Mouse (Mus musculus): ENCODE data around the gene Ccser1.

Gene Ccser1

DNA sequence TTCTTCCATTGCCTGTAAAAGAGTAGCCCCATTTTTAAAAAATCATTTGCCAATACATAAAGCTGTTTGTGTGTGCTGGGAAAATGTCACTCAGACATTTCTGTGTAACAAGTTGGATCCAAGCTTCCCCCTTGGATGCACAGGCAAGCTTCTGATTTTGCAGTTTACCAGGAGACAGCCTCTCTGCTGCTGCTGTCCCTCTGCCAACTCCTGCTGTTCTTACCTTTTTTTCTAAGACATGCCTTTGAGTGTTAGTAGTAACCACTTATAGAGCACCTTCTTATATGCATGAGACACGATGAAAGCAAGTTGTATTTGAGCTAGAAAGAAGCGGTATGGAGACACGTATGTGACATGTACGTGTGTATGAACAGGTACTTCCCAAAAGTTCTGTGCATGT is 120.3 kb downstream of the Ccser1 start:
- no peak for DNase-seq (ENCODE audit: low read depth, low spot score)
- Histone ChIP-seq H3K27me3 (ENCODE audit: control insufficient read depth, insufficient read depth, low read length, poor library complexity, severe bottlenecking) (no peaks in the 10 kb centered on the region), H3K36me3 (ENCODE audit: control insufficient read depth, insufficient read depth, low read length, poor library complexity, severe bottlenecking) (no peaks in the 10 kb centered on the region)

DNA sequence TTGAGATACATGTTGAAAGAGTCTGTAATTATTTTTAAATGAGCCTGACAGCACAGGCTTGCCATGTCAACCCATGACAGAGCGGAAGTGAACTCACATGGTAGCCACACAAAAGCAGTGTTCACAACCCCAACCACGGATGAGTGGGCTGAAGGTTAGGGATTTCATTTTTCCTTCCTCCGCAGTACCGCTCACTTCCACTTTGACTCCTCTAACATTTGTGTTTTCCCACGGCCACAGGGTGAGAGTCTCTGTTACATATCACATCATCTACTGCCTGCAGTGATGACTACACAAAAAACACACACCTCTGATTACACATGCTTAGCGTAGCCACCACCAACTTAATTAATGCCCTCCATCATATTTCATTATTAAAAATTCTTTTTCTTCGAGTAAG is 120.9 kb downstream of the Ccser1 start:
- no peak for DNase-seq (ENCODE audit: low read depth, low spot score)
- Histone ChIP-seq H3K36me3 (ENCODE audit: control insufficient read depth, insufficient read depth, low read length, poor library complexity, severe bottlenecking) (no peaks in the 10 kb centered on the region), H3K27me3 (ENCODE audit: control insufficient read depth, insufficient read depth, low read length, poor library complexity, severe bottlenecking) (no peaks in the 10 kb centered on the region)

DNA sequence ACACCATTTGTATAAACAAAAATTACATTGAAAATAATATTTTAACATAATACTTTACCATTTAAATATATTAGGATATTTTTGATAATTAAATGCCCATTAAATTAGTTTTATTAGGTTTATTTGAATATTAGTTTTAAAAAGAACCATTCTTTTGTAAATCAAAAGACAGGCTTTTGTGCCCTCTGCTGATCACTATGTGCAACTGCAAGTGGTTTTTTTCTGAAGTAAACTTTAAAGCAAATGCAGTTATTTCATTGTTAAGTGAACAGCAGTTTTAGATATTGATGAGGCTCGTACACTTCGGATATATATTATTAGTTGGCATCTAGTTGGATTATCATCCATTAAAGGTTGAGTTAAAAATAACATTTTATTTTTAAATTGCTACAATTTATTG is 121.5 kb downstream of the Ccser1 start:
- no peaks in the 10 kb centered on the region for H3K36me3 ChIP-seq (ENCODE audit: control insufficient read depth, insufficient read depth, low read length, poor library complexity, severe bottlenecking)
- peak; percentile 40 for DNase-seq (ENCODE audit: low read depth, low spot score)
- H3K27me3 ChIP-seq (ENCODE audit: control insufficient read depth, insufficient read depth, low read length, poor library complexity, severe bottlenecking) = no peaks in the 10 kb centered on the region

DNA sequence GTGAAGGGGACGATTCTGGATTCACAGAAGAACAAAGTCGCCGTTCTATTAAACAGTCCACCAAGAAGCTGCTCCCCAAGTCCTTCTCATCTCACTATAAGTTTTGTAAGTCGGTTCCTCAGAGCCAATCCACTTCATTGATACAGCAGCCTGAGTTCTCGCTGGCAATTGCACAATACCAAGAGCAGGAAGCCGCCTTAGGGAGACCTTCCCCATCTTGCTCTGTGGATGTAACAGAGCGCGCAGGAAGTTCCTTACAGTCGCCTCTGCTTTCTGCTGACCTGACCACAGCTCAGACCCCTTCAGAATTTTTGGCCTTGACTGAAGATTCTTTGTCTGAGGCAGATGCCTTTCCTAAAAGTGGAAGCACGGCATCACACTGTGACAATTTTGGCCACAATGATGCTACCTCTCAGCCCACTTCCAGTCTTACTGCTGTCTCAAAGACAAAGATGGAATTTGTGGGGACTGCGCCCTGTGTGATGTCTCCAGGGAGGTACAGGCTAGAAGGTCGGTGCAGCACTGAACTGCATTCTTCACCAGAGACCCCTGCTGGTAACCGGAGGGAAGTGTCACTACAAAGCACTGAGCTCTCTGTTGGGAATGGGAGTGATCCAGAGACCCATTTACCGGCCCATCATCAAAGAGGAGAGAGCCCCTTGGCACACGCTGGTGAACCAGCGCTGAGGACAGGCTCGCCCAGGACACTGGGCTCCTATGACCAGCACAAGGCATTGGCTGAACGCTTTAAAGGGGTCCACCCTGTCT is 131.4 kb downstream of the Ccser1 start:
- peak; percentile 4 for DNase-seq (ENCODE audit: low read depth, low spot score)
- Histone ChIP-seq H3K27me3 (ENCODE audit: control insufficient read depth, insufficient read depth, low read length, poor library complexity, severe bottlenecking) (no peaks in the 10 kb centered on the region), H3K36me3 (ENCODE audit: control insufficient read depth, insufficient read depth, low read length, poor library complexity, severe bottlenecking) (no peaks in the 10 kb centered on the region)

DNA sequence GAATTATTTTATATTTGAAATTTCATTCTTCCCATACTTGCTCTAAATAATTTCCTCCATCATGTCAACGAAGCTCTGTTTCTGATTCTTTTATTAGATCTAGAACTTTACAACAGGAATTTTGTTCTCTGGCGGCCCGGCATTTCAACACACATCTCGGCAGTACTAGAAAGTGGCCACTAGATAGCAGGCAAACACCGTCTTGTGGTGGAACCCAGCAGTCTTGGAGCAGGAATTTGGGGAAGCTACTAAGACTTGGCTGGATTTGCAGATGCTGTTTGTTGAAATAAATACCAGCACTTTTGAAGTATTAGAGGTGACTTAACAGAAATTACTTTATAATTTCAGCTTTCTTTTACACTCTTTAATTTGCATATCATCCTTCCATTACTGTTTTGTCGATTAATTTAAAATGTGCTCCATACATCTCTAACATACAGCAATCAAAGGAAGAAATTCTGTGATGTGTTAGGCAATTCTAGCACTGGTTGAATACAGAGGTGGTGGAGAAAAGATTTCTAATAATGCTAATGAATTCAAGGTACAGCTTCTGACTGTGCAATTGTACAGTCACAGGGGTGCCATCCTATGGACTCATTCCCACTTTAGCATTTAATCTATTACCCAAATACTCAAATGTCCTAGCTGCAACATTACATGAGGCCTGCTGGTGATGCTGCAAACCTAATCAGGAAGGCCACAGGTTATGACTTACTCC is 135.9 kb downstream of the Ccser1 start:
- Histone ChIP-seq H3K27me3 (ENCODE audit: control insufficient read depth, insufficient read depth, low read length, poor library complexity, severe bottlenecking) (no peaks in the 10 kb centered on the region), H3K36me3 (ENCODE audit: control insufficient read depth, insufficient read depth, low read length, poor library complexity, severe bottlenecking) (no peaks in the 10 kb centered on the region)
- DNase-seq (ENCODE audit: low read depth, low spot score) = no peak

DNA sequence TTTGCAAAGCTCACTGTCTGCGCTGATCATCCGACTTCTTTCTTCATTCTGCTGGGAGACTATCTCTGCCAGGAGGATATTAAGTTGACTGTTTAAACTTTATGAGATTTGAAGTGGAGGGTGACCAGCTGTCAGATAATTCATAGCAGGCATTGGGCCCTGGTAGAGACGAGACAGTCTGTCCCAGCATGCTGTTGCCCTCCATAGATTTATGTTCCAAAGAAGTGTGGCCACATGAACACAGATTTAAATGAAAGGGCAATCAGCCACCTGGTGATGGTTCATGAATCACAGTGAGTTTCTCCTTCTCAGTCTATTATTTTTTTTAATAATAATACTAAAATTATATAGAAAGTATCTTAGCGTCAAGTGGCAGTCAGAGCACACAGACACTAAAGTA is 140.7 kb downstream of the Ccser1 start:
- Histone ChIP-seq H3K27me3 (ENCODE audit: control insufficient read depth, insufficient read depth, low read length, poor library complexity, severe bottlenecking) (no peaks in the 10 kb centered on the region), H3K36me3 (ENCODE audit: control insufficient read depth, insufficient read depth, low read length, poor library complexity, severe bottlenecking) (no peaks in the 10 kb centered on the region)
- DNase-seq (ENCODE audit: low read depth, low spot score) = no peak

DNA sequence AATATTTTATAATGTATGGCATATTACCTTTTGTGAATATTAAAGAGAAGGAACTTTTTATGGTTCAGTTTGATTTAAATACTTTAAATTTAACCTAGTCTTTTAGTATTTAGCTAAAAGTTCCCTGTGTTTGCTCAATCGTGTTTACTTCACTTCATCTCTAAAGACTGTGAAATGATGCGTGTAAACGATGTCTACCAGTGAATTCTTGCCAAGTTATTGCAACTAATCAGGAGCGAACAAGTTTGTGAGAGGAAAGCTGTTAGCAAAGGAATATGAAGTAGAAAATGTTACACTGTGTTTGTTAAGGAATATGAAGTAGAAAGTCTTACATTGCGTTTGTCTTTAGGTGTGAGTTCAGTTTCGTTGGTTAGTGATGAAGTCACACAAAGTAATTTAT is 142.2 kb downstream of the Ccser1 start:
- Histone ChIP-seq H3K27me3 (ENCODE audit: control insufficient read depth, insufficient read depth, low read length, poor library complexity, severe bottlenecking) (no peaks in the 10 kb centered on the region), H3K36me3 (ENCODE audit: control insufficient read depth, insufficient read depth, low read length, poor library complexity, severe bottlenecking) (no peaks in the 10 kb centered on the region)
- DNase-seq (ENCODE audit: low read depth, low spot score) = no peak

DNA sequence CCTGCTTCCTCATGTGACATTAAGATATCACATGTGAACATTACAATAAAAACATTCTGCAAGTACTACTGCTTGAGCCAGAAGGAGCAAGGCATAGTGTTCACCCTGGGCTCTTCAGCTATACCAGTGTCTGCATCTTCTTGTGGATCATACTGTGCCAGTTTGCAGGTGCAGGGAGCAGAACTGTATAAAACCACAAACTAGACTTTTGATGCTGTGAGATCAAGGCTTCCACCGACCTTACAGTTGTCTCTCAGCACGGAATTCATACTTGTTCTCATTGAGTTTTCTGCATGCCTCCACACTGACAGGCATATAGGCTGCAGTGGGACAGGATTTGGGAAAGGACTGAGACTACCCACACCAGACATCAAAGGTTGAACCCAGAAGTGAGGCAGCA is 146.0 kb downstream of the Ccser1 start:
- H3K27me3 ChIP-seq (ENCODE audit: control insufficient read depth, insufficient read depth, low read length, poor library complexity, severe bottlenecking) = no peaks in the 10 kb centered on the region
- DNase-seq (ENCODE audit: low read depth, low spot score) = no peak

DNA sequence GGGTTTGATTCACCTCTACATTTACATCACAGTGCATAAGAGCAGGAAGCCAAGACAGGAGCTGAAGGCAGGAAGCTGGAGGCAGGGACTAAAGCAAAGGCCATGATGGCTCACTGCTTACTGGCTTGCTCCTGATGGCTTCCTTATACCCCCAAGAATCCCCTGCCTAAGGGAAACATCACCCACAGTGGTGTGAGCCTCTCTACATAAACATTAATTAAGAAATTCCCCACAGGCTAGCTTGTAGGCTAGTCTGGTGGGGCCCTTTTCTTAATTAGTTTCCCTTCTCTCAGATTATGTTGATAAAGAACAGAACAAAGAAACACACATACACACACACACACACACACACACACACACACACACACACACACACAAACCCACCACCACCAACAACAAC is 148.9 kb downstream of the Ccser1 start:
- H3K27me3 ChIP-seq (ENCODE audit: control insufficient read depth, insufficient read depth, low read length, poor library complexity, severe bottlenecking) = no peaks in the 10 kb centered on the region
- H3K36me3 ChIP-seq (ENCODE audit: control insufficient read depth, insufficient read depth, low read length, poor library complexity, severe bottlenecking) = no peaks in the 10 kb centered on the region
- no peak for DNase-seq (ENCODE audit: low read depth, low spot score)

More for the DNA sequence above, 146.0 kb downstream of the Ccser1 start:
- no peaks in the 10 kb centered on the region for H3K36me3 ChIP-seq (ENCODE audit: control insufficient read depth, insufficient read depth, low read length, poor library complexity, severe bottlenecking)

DNA sequence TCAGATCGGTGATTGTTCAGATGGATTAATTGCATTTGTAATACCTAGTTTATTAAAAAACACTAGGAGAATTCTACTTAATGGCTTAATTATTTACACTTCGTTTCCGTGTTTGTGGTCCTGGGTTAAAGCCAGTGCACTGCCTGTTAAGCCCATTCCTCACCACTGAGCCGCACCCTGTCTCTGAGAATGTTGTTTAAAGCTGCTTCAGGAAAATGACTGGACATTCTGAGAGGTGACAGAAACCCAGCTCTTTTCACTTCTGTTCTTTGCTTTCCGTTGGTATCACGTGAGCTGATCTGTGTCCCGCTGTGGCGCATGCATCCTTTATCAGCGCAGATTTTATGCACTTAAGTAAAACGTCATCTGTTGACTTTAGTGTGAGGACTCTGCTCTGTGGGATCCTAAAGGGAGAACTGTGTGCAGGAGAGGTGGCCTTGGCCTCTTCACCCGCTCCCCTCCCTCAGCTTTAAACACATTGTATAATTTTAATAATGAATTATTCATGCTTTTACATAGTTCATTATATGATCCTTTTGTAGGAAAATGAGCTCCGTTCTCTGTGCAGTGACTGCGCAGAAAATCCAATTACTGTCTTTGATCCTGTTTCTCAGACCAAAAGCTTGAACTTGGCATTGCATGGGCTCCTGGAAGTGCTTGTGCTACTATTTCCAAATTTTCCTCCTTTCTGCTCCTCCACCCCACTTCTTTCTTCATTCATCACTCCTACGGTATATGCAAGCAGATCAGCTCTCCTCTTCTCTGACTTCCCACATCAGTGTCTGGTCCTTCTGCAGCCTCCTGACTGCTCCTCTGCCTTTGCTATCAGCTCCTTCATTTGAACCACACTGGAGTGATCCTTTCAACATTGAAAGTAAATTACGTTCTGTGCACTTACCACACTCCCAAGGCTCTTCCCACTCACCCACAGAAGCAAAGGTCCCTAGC is 149.7 kb downstream of the Ccser1 start:
- no peaks in the 10 kb centered on the region for H3K36me3 ChIP-seq (ENCODE audit: control insufficient read depth, insufficient read depth, low read length, poor library complexity, severe bottlenecking)
- no peak for DNase-seq (ENCODE audit: low read depth, low spot score)
- no peaks in the 10 kb centered on the region for H3K27me3 ChIP-seq (ENCODE audit: control insufficient read depth, insufficient read depth, low read length, poor library complexity, severe bottlenecking)

DNA sequence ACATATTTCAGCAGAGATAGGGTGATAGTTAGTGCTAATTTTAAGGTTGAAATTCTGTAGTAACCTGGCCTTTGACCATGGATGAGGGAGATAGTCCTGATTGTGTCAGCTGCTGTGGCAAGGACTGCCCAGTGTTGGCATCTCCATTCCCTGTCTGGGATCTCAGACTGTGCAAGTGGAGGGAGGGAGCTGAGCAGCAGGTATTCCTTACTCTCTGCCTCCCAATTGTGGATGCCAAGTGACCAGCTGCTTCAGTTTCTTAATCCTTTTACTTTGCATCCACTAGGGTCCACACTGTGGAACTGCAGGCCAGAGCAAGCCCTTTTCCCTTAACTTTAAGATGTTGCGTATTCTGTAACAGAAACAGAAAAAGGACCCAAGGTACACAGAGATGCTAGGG is 154.3 kb downstream of the Ccser1 start:
- DNase-seq (ENCODE audit: low read depth, low spot score) = no peak
- Histone ChIP-seq H3K27me3 (ENCODE audit: control insufficient read depth, insufficient read depth, low read length, poor library complexity, severe bottlenecking) (no peaks in the 10 kb centered on the region), H3K36me3 (ENCODE audit: control insufficient read depth, insufficient read depth, low read length, poor library complexity, severe bottlenecking) (no peaks in the 10 kb centered on the region)

DNA sequence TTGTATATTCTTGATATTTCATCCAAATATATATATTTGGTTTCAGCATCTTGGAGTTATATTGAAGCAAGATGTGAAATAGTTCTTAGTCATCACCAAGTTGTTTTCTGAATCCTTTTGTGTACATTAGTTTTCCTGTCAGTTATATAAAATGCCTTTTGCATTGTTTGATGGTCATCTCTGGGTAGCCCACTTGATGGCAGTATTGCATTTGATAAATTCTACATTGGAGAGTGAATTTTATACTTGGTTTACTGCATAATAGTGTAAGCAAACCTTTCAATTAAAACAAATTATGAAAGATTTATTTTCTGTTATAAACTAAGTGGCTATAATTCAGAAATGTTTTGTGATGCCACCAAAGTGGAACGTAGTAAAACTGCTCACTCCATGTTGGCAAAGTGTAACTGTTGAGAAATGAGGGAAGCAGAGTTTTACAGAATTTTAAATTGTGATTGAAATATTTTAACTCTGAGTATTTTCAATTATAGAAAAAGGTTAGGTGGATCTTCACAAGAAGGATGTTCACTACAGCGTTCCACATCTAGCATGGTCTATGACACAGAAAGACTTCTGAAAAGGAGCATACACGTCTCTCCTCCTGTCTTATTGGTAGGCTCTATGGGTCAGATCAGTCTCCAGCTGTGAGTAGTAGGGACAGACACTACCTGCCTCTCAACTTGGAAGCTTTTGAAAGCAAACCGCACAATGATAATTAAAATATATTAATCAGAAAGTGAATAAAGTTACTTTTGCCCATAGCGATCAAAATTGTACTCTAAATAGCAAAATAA is 167.1 kb downstream of the Ccser1 start:
- no peak for DNase-seq (ENCODE audit: low read depth, low spot score)
- Histone ChIP-seq H3K27me3 (ENCODE audit: control insufficient read depth, insufficient read depth, low read length, poor library complexity, severe bottlenecking) (no peaks in the 10 kb centered on the region), H3K36me3 (ENCODE audit: control insufficient read depth, insufficient read depth, low read length, poor library complexity, severe bottlenecking) (no peaks in the 10 kb centered on the region)

DNA sequence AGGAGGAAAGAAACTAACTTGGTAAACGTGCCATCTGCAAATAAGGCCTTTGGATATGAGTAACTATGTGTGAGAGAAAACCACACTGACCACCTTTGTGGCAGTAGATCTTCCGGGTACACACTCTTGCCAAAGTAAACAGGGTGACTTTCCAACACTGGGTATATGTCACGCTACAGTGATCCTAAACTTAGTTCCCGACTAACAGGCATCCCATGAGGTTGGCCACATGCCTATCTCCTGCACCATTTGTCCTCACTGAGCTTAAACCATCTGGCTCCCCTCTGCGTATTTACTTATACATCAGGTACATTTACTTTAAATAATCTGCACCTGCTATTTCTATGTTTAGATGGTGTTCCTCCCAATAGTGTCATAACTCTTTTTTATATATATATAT is 183.6 kb downstream of the Ccser1 start:
- H3K27me3 ChIP-seq (ENCODE audit: control insufficient read depth, insufficient read depth, low read length, poor library complexity, severe bottlenecking) = no peaks in the 10 kb centered on the region
- no peaks in the 10 kb centered on the region for H3K36me3 ChIP-seq (ENCODE audit: control insufficient read depth, insufficient read depth, low read length, poor library complexity, severe bottlenecking)
- DNase-seq (ENCODE audit: low read depth, low spot score) = no peak

DNA sequence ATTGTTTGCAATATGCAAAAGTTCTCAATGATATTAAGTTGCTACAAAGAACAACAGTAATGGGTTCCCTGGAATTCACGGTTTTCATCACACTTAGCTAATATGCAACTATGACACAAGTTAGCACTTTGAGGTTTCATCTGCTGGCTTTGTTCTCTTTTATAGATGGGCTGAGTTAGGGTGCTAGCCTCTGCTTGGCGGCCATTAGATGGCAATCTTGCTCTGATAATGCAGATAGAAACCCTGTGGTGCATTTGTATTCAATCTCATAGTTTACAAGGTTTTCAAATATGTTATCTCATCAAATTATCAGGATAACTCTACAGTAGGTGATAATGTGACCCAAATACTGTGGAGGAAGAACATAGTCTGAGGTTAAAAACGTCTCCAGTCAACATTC is 202.4 kb downstream of the Ccser1 start:
- Histone ChIP-seq H3K36me3 (ENCODE audit: control insufficient read depth, insufficient read depth, low read length, poor library complexity, severe bottlenecking) (no peaks in the 10 kb centered on the region), H3K27me3 (ENCODE audit: control insufficient read depth, insufficient read depth, low read length, poor library complexity, severe bottlenecking) (no peaks in the 10 kb centered on the region)
- no peak for DNase-seq (ENCODE audit: low read depth, low spot score)
